Mouse (Mus musculus) CH12F3 (cell line): Measurements from ENCODE around the gene Sez6l.

ENCODE experiments used
- in situ Hi-C: fragments of 300-500 bp; cut with MboI; formaldehyde crosslinking; loops from 2 replicates; pipeline ENCODE4 v1.14.3; 2020; ENCODE audit warnings: low sequenced_read_pairs

Sez6l gene

DNA sequence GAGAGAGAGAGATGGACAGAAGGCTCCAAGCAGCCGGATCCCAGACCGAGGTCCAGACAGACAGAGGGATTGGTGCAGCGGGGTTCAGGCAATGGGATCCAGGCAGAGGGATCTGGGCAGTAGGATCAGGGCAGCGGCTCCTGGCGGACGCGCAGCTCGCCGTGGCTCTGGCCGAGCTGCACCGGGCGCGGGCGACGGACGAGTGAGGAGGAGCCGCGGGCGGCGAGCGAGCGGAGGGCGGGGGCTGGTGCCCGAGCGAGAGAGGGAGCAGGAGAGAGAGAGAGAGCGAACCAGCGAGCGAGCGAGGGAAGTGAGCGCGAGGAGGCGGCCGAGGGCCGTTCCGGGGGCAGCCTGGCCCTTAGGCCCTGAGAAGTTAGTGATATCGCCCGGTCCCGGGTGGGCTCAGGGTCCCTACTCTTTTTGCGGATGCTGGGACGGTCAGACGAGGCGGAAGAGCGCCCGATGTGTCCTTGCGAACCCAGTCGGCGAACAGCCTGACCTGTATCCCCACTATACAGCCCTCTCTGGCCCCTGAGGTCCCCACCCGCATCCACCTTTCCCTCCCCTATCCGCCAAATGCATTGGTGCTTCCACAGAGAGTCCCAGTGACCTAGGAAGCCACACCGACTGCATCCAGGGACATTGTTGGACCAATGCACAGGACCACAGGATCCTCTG lies at the start of gene Sez6l:
Gene Sez6l, minus strand, starts transcription at position 193 of the 678 bp plus-strand sequence.
- in situ Hi-C loops, result no loop called here

- in situ Hi-C loops, result no loop called here
These were observed 48.7 kb upstream of the Sez6l start for GRCm38 (mm10) chr5:112625555-112626160.

DNA sequence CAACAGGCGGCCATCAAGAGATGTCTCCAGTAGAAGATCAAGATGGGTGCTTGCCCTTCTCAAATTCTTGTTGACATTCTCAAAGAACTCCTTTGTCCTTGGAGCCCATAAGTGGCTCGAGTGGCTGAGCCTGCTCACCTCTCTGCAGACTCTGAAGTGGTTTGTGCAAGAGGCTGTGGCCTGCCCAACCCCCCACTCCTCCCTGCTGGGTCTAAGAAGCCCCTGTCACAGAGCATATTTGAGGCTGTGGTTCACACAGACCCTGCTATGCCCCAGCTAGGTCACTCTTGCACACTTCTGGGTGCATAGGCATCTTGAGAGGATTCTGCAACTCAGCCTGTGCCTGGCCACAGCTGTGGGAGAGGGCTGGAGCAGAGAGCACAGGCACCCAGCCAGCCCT lies 46.0 kb upstream of the Sez6l start:
- in situ Hi-C loops, result no loop called here

- in situ Hi-C loops, result no loop called here
These were observed 43.3 kb upstream of the Sez6l start for GRCm38 (mm10) chr5:112620256-112620655.

DNA sequence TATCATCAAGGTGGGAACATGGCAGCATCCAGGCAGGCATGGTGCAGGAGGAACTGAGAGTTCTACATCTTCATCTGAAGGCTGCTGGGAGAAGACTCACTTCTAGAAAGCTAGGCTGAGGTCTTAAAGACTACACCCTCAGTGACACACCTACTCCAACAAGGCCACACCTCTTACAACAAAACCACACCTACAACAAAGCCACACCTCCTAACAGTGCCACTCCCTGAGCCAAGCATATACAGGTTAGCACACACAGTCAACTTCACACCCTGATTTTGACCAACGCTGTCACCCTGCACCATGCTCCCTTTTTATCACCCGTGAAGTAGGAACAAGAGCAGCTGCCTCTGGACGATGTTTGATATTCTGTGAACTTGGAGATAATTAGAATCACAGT lies 42.4 kb upstream of the Sez6l start:
- in situ Hi-C loops, result no loop called here

GRCm38 (mm10) chr5:112617602-112618247 lies 40.7 kb upstream of the Sez6l start:
- in situ Hi-C loops, result no loop called here

GRCm38 (mm10) chr5:112615946-112616617 lies 39.1 kb upstream of the Sez6l start:
- in situ Hi-C loops, result no loop called here

- in situ Hi-C loops, result no loop called here
These were observed 31.0 kb upstream of the Sez6l start for GRCm38 (mm10) chr5:112607867-112608516.

GRCm38 (mm10) chr5:112607119-112607518 lies 30.1 kb upstream of the Sez6l start:
- in situ Hi-C loops, result no loop called here

DNA sequence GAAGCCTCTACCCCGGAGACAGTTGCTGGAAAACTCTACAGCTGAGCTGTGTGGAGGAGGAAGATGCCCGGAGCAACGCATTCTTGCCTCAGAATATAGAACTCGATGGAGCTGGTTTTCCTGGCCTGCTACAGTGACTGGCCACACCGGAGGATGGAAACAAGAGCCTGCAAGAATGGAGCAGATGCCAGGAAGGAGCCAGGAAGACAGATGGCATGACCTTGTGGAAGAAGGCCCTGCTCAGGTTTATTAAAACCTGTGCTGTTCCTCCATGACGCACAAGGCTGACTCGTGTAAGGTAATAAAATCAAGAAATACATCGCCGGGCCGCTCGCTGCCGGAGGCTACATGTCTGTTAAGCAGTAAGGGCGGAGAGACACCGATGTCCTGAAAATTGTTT lies 28.4 kb upstream of the Sez6l start:
- in situ Hi-C loops, result no loop called here

- in situ Hi-C loops, result no loop called here
These were observed 27.3 kb upstream of the Sez6l start for GRCm38 (mm10) chr5:112604251-112604650.

DNA sequence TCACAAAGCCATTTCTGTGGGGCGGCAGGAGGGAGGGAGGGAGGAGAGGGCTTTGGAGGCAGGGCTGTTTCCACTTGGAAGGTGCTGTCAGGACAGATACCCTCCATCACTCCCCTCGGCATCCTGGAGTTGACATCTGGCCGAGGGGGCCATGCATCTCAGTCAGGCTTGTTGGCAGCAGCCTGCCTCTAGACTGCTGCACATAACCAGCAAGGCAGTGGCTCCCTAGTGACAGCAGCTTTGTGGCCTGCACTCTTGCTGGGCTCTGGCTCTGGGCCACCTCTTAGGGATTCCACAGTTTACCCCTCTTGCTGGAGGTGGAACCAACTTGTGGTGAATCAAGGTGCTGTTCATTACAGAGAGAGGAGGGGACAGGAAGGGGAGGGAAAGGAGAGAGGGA lies 26.6 kb upstream of the Sez6l start:
- in situ Hi-C loops, result no loop called here

DNA sequence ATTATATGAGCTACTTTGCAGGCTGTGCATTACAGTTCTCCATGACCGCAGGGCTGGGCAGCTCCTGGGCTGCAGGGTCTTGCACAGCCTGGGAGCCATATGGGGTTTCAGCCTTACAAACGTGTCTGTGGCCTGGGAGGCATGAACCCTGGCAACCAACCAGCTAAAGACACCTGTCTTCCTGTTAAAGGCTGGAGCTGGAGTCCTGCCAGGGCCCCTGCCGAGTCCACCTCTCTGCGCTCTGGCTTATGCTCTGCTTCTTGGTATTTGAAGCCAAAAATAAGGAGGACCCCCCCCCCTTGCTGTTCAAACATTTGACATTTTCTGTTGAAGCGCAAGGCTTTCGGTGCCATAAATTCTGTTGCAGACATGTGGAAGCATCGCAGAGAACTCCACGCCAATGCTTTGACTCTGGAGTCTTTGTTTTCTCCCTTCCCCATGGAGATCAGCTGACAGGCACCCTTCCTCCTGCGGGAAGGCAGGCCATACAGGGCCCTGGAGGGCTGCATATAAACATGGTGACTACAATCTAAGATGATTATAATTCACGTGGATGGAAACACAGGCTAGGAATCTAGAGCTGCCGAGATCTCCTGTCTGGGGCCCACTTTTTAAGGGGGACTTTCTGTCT lies 23.4 kb upstream of the Sez6l start:
- in situ Hi-C loops, result no loop called here

DNA sequence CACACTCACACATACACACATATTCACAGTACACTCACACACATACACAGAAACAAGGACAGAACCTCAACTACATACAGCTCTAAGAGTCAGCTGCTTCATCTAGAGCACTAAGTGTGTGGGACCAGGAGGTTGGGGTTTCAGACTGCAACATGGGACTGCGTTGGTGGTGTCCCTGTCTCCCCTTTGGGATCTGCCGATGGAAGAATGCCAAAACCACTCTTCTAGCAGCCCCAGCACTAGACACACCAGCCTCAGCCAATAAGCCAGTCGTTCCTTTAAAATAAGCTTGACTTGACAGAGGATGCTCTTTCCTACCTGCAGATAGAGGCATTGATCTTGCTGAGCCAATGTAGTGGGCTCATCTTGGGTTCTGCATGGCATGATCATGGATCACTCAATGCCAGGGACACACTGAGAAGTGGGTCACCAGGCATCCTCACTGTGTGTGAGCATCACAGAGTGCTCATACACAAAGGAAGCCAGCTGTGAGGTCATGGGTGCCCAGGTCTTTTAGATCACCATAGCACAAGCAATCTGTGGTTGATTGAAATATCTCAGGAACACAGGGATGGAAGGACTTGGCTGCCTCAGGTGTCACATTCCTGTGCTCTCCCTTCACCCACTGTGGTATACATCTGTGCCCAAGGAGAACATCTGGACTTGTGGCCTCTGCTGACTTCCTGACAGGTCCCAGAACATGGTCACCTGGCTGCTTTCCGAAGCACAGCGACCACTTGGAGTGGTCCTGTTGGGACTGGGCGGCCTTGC lies 22.7 kb upstream of the Sez6l start:
- in situ Hi-C loops, result no loop called here

- in situ Hi-C loops, result no loop called here
These were observed 20.9 kb upstream of the Sez6l start for GRCm38 (mm10) chr5:112597876-112598275.

DNA sequence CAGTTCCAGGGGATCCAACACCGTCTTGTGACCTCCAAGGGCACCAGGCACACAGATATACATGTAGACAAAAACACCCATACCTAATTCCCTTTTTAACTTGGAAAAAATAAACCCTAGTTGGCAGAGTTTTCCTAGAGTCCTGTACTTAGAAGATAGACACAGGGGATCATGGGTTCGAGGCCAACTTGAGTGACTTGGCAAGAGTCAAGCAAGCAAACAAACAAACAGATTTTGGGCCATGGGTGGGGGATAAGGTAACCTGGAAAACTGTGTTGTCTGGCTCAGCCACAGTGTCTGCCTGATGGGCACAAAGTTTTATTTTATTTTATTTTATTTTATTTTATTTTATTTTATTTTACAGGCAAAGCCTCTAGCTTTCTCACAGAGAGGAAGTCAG lies 20.3 kb upstream of the Sez6l start:
- in situ Hi-C loops, result no loop called here

DNA sequence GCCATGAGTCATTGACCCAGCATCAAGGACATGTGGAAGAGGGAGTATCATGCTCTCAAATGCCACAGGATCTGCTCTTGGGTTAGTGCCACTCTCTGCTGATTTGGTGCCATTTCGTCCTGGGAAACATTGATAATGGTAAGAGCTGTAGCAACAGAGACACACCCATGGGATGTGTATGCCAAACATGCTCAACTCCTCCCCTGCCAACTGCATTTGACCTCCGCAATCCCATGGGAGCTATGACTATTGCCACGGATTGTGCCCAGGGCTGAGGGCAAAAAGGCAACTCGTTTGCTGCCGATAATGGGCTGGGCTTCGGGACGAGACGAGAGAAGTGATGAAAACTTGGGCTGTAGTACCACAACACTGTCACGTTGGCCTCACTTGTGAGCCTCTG lies 19.7 kb upstream of the Sez6l start:
- in situ Hi-C loops, result no loop called here

DNA sequence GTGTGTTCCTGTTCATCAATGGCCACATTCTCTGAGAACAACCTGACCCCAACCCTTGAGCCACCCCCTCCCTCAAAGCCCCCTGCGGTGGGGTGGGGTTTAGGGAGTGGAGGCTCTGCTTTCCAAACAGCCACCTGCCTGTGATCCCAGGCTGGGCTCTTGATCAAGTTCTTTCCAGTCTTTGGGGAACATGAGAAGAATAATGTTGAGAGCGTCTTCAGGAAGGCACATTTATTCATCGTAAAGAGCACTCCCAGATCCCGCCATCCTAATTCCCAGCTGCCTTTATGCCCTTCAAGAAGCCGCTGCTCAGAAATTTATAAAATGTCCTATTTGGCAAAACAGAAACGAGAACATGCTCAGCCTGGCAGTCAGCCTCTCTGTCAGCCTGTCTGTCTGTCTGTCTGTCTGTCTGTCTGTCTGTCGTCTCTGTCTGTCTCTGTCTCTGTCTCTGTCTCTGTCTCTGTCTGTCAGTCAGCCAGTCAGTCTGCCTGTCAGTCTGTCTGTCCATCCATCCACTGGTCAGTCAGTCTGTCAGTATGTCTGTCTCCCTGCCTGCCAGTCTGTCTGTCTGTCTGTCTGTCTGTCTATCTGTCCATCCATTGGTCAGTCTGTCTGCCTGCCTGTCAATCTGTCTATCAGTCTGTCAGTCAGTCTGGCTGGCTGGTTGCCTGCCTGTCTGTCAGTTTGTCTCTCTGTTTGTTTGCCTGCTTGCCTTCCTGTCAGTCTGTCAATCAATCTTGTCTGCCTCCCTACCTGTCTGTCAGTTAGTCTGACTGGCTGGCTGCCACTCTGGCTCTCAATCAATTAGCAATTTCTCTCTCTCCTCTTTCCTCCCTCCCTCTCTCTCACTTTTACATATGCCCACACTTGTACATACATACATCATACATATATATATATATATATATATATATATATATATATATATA lies 19.0 kb upstream of the Sez6l start:
- in situ Hi-C loops, result no loop called here

- in situ Hi-C loops, result no loop called here
These were observed 14.7 kb upstream of the Sez6l start for GRCm38 (mm10) chr5:112591706-112592105.
